Comparison of ENCODE assay signal across 9 mouse cellular contexts in genomic region chr10:21605601-21606000, GRCm38 (mm10). TPM values are rescaled to one million over a fixed set of nuclear protein-coding genes. Genes with fewer than 3 reads are reported as not detected.
DNase-seq lines count a peak whose midpoint lies in the region; ATAC-seq lines count a peak whose summit lies in the region.
"Had no signal": no experiment of that assay in that cellular context is flagged by ENCODE, and none has a peak within 500 bp of the region (broad histone marks: within the 10 kb centered on the region; RNA-seq: fewer than 3 reads in every experiment).

No protein-coding gene starts in this region.

- peak overlapping the region; percentile 35; the same call in 1 of the 2 replicates for H3K27ac ChIP-seq in limb, embryonic 12.5 days
- H3K27ac ChIP-seq in limb, embryonic 10.5 days, result no peak overlapping the region
- H3K27ac ChIP-seq in embryonic facial prominence, embryonic 14.5 days (replicated peaks; ENCODE audit: low read depth, low read length), result 0 out of 2 replicates have a peak overlapping the region, but pooled peaks have one; percentile 1
- no peak overlapping the region for H3K27ac ChIP-seq in hindbrain, embryonic 14.5 days
- H3K27ac ChIP-seq in liver, embryonic 15.5 days (replicated peaks), result 0 out of 2 replicates have a peak overlapping the region, but pooled peaks have one; percentile 42

- WGBS in limb, embryonic 12.5 days, result 77% methylated on average over 5 of the region's 5 CpGs
- WGBS in limb, embryonic 10.5 days, result 78% methylated on average over 5 of the region's 5 CpGs
- WGBS in embryonic facial prominence, embryonic 14.5 days, result 57% methylated on average over 5 of the region's 5 CpGs
- 60% methylated on average over 5 of the region's 5 CpGs for WGBS in hindbrain, embryonic 14.5 days
- 68% methylated on average over 5 of the region's 5 CpGs for WGBS in liver, embryonic 15.5 days (ENCODE audit: insufficient replicate concordance)

- H3K4me1 ChIP-seq in limb, embryonic 12.5 days (replicated peaks), result peaks cover 30% of the 10 kb centered on the region
- H3K4me1 ChIP-seq in limb, embryonic 10.5 days, result 0 out of 2 replicates have a peak, but pooled peaks cover 2% of the 10 kb centered on the region
- H3K4me1 ChIP-seq in embryonic facial prominence, embryonic 14.5 days (ENCODE audit: control insufficient read depth, insufficient read depth, low read length), result peaks cover 13% of the 10 kb centered on the region
- H3K4me1 ChIP-seq in hindbrain, embryonic 14.5 days (replicated peaks; ENCODE audit: control insufficient read depth, insufficient read depth, low read length), result peaks cover 11% of the 10 kb centered on the region
- H3K4me1 ChIP-seq in liver, embryonic 15.5 days (replicated peaks), result peaks cover 18% of the 10 kb centered on the region; the same call in 1 of the 2 replicates

- H3K9me3 ChIP-seq in limb, embryonic 12.5 days, result no peaks in the 10 kb centered on the region
- no peaks in the 10 kb centered on the region for H3K9me3 ChIP-seq in limb, embryonic 10.5 days (replicated peaks)
- H3K9me3 ChIP-seq in embryonic facial prominence, embryonic 14.5 days (ENCODE audit: control insufficient read depth, low read length), result no peaks in the 10 kb centered on the region
- no peaks in the 10 kb centered on the region for H3K9me3 ChIP-seq in hindbrain, embryonic 14.5 days (ENCODE audit: control insufficient read depth, low read length)
- H3K9me3 ChIP-seq in liver, embryonic 15.5 days (replicated peaks), result no peaks in the 10 kb centered on the region

- H3K36me3 ChIP-seq in limb, embryonic 12.5 days, result no peaks in the 10 kb centered on the region
- no peaks in the 10 kb centered on the region for H3K36me3 ChIP-seq in limb, embryonic 10.5 days
- no peaks in the 10 kb centered on the region for H3K36me3 ChIP-seq in embryonic facial prominence, embryonic 14.5 days (ENCODE audit: control insufficient read depth, insufficient read depth, low read length)
- no peaks in the 10 kb centered on the region for H3K36me3 ChIP-seq in hindbrain, embryonic 14.5 days (replicated peaks; ENCODE audit: control insufficient read depth, insufficient read depth)
- H3K36me3 ChIP-seq in liver, embryonic 15.5 days (replicated peaks), result no peaks in the 10 kb centered on the region

- H3K27me3 ChIP-seq in limb, embryonic 12.5 days, result no peaks in the 10 kb centered on the region
- H3K27me3 ChIP-seq in limb, embryonic 10.5 days (ENCODE audit: low read depth, poor library complexity, severe bottlenecking), result no peaks in the 10 kb centered on the region
- H3K27me3 ChIP-seq in embryonic facial prominence, embryonic 14.5 days (replicated peaks; ENCODE audit: control insufficient read depth, insufficient read depth, low read length), result no peaks in the 10 kb centered on the region
- H3K27me3 ChIP-seq in hindbrain, embryonic 14.5 days (ENCODE audit: control insufficient read depth, insufficient read depth, low read length), result no peaks in the 10 kb centered on the region
- H3K27me3 ChIP-seq in liver, embryonic 15.5 days, result no peaks in the 10 kb centered on the region

- no peak overlapping the region for H3K4me3 ChIP-seq in limb, embryonic 12.5 days (replicated peaks)
- H3K4me3 ChIP-seq in limb, embryonic 10.5 days, result no peak overlapping the region
- H3K4me3 ChIP-seq in embryonic facial prominence, embryonic 14.5 days (ENCODE audit: low read depth, low read length), result no peak overlapping the region
- H3K4me3 ChIP-seq in hindbrain, embryonic 14.5 days (replicated peaks; ENCODE audit: low read length), result no peak overlapping the region
- no peak overlapping the region for H3K4me3 ChIP-seq in liver, embryonic 15.5 days (replicated peaks)

- DNase-seq in limb, embryonic 10.5 days (ENCODE audit: low spot score), result no peak
- no peak for DNase-seq in embryonic facial prominence, embryonic 14.5 days (ENCODE audit: low spot score)
- DNase-seq in hindbrain, embryonic 14.5 days (ENCODE audit: low spot score), result no peak
- DNase-seq in adrenal gland, adult 2 months, result no peak
- no peak for DNase-seq in testis, postnatal 10 days (ENCODE audit: low spot score)
- no peak for DNase-seq in B cell, adult 2 months

- H3K9ac ChIP-seq in limb, embryonic 12.5 days (replicated peaks), result no peak overlapping the region
- no peak overlapping the region for H3K9ac ChIP-seq in embryonic facial prominence, embryonic 14.5 days (ENCODE audit: low read depth, low read length)
- H3K9ac ChIP-seq in hindbrain, embryonic 14.5 days, result no peak overlapping the region
- H3K9ac ChIP-seq in liver, embryonic 15.5 days, result no peak overlapping the region

- no peak for ATAC-seq in limb, embryonic 12.5 days (ENCODE audit: insufficient number of reproducible peaks, insufficient read depth, low FRiP score, low TSS enrichment, low read depth)
- ATAC-seq in embryonic facial prominence, embryonic 14.5 days (ENCODE audit: low read depth), result peak; percentile 27; the same call in 1 of the 2 replicates
- peak; percentile 61; the same call in 1 of the 2 replicates for ATAC-seq in hindbrain, embryonic 14.5 days (ENCODE audit: low FRiP score)
- no peak for ATAC-seq in liver, embryonic 15.5 days (ENCODE audit: insufficient read depth)

- no peak overlapping the region for H3K4me2 ChIP-seq in limb, embryonic 12.5 days
- H3K4me2 ChIP-seq in embryonic facial prominence, embryonic 14.5 days (ENCODE audit: low read depth, low read length), result no peak overlapping the region
- H3K4me2 ChIP-seq in hindbrain, embryonic 14.5 days (replicated peaks), result no peak overlapping the region
- H3K4me2 ChIP-seq in liver, embryonic 15.5 days, result no peak overlapping the region

RNA-seq across cellular contexts. Expression of gene 1700020N01Rik, which starts 12.7 kb away (rescaled TPM):
- polyA plus RNA-seq in limb, embryonic 12.5 days (2016; fragmentation: Nextera tagmentation; extraction: Ambion mirVana), result not detected in 2 replicates
- not detected in 2 replicates for polyA plus RNA-seq in limb, embryonic 10.5 days (2016; fragmentation: Nextera tagmentation; extraction: Ambion mirVana)
- not detected in 2 replicates for polyA plus RNA-seq in embryonic facial prominence, embryonic 14.5 days (2014; fragmentation: Nextera tagmentation; extraction: Ambion mirVana)
- not detected in 2 replicates for polyA plus RNA-seq in hindbrain, embryonic 14.5 days (2014; fragmentation: Nextera tagmentation; extraction: Ambion mirVana)
- polyA plus RNA-seq in liver, embryonic 15.5 days (2015; fragmentation: Nextera tagmentation; extraction: Ambion mirVana), result not detected in 2 replicates
- total RNA-seq in adrenal gland, adult 2 months (2021), result not detected
- polyA plus RNA-seq in adrenal gland, adult 2 months (2012; rRNA removed), result not detected in 2 replicates
- total RNA-seq: hematopoietic stem cell, adult 5-6 weeks had no signal

Comparison
In these comparisons a context has a peak if more than half of its experiments do, and no peak if none do; other contexts are left out.
1. H3K27ac ChIP-seq: peak in limb, embryonic 12.5 days (single experiment), embryonic facial prominence, embryonic 14.5 days (single experiment) and liver, embryonic 15.5 days (single experiment); none in limb, embryonic 10.5 days (single experiment) and hindbrain, embryonic 14.5 days (single experiment).
2. ATAC-seq: peak in embryonic facial prominence, embryonic 14.5 days (single experiment) and hindbrain, embryonic 14.5 days (single experiment); none in limb, embryonic 12.5 days (single experiment) and liver, embryonic 15.5 days (single experiment).